Mouse (Mus musculus): ENCODE data around the gene Angptl4. TPM values are rescaled to one million over a fixed set of nuclear protein-coding genes. Genes with fewer than 3 reads are reported as not detected.

The Angptl4 gene
- polyA plus RNA-seq, 1 experiment from 2014 or later, result 18.0 TPM

DNA sequence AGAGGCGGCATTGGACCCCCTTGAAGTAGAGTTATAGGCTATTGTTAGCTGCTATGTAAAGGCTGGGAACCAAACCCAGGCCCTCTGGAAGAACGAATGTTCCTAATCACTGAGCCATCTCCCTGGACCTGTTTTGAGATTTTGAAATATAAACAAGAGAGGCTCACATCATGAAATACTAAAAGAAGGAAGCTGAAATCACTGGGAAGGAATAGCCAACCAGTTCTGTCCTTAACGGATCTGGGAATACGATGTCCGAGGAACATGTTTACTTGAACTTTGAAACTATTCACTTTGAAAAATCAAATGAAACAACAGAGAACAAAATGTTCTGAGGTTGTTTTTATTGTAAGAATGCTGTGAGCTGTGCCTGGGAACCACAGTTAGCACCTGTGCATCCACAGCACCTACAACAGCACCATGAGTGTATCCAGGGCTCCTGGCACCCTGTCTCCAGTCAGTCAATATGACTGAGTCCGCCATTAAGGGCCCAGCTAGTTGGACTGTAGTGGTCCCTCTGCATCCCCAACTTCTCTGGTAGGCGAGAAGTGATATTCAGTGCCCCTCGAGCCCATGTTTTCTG lies 7.0 kb downstream of the Angptl4 start:
- H3K4me1 ChIP-seq (replicated peaks; ENCODE audit: control insufficient read depth, insufficient read depth, low read length), result peaks cover 13% of the 10 kb centered on the region
- ATAC-seq (replicated peaks; ENCODE audit: low FRiP score, low TSS enrichment, low read depth) (no peak), DNase-seq (ENCODE audit: low spot score) (no peak)
- WGBS, result 91% methylated on average over 8 of the region's 8 CpGs
- no peaks in the 10 kb centered on the region for H3K27me3 ChIP-seq (replicated peaks; ENCODE audit: control insufficient read depth, insufficient read depth, low read length)
- no peak overlapping the region for H3K4me2 ChIP-seq (ENCODE audit: low read length)
- no peaks in the 10 kb centered on the region for H3K9me3 ChIP-seq (ENCODE audit: control insufficient read depth, low read length)
- peaks cover 31% of the 10 kb centered on the region for H3K36me3 ChIP-seq (ENCODE audit: control insufficient read depth, insufficient read depth, low read length)
- H3K27ac ChIP-seq (ENCODE audit: low read depth), result no peak overlapping the region
- no peak overlapping the region for H3K4me3 ChIP-seq (ENCODE audit: low read depth, low read length)
- no peak overlapping the region for H3K9ac ChIP-seq (ENCODE audit: low read length)

DNA sequence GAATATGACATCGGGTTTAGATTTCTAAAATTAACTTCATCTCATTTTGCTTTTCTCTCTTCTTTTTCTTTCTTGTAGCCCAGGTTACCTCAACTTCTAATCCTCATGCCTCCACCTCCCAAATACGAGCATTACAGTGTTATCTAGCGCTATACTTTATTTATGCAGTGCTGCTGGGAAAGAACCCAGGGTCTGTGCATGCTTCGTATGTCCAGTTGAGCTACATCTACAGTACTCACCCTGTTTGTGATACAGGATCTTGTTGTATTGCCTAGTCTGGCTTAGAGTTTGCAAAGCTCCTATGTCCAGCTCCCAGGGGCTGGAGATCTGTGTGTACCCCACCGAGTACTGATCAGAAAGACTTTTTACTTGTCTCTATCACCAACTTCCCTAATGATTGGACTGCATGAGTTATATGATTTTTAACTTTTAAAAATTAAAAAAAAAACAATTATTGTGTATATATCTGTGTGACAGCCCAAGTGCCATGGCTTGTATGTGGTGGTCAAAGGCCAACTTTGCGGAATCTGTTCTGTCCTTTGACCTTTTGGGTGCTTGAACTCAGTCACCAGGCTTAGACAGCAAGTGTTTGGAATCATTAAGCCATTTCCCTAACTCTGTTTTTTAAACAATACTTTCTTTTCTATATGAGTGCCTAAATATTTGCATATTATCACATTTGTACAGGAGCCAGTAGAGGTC lies 7.6 kb downstream of the Angptl4 start:
- no peak overlapping the region for H3K4me3 ChIP-seq (ENCODE audit: low read depth, low read length)
- H3K9me3 ChIP-seq (ENCODE audit: control insufficient read depth, low read length), result no peaks in the 10 kb centered on the region
- H3K27me3 ChIP-seq (replicated peaks; ENCODE audit: control insufficient read depth, insufficient read depth, low read length), result no peaks in the 10 kb centered on the region
- peaks cover 7% of the 10 kb centered on the region for H3K4me1 ChIP-seq (replicated peaks; ENCODE audit: control insufficient read depth, insufficient read depth, low read length)
- H3K4me2 ChIP-seq (ENCODE audit: low read length), result no peak overlapping the region
- WGBS, result 87% methylated on average over 6 of the region's 6 CpGs
- DNase-seq (ENCODE audit: low spot score), result no peak
- no peak for ATAC-seq (replicated peaks; ENCODE audit: low FRiP score, low TSS enrichment, low read depth)
- H3K36me3 ChIP-seq (ENCODE audit: control insufficient read depth, insufficient read depth, low read length), result peaks cover 31% of the 10 kb centered on the region
- H3K27ac ChIP-seq (ENCODE audit: low read depth), result no peak overlapping the region
- H3K9ac ChIP-seq (ENCODE audit: low read length), result no peak overlapping the region

DNA sequence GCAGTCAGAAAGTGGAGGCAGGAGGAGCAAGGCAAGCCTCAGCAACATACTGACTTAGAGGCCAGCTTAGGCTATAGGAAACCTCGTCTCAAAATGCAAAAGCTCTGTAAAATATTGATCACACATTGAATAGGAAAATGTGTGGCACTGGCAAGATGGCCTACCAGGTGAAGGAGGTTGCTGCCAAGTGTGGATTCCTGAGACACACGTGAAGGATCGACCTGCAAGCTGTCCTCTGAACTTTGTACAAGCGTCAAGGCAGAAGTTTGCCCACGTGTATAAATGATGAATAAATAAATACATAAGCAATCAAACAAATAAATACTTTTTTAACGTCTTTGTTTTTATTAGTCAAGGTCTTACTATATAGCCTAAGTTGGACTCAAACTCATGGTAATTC lies 8.2 kb downstream of the Angptl4 start:
- H3K36me3 ChIP-seq (ENCODE audit: control insufficient read depth, insufficient read depth, low read length), result peaks cover 31% of the 10 kb centered on the region
- ATAC-seq (replicated peaks; ENCODE audit: low FRiP score, low TSS enrichment, low read depth) (no peak), DNase-seq (ENCODE audit: low spot score) (no peak)
- H3K27me3 ChIP-seq (replicated peaks; ENCODE audit: control insufficient read depth, insufficient read depth, low read length), result no peaks in the 10 kb centered on the region
- WGBS, result 76% methylated on average over 6 of the region's 6 CpGs
- H3K9ac ChIP-seq (ENCODE audit: low read length), result no peak overlapping the region
- H3K27ac ChIP-seq (ENCODE audit: low read depth), result no peak overlapping the region
- H3K4me1 ChIP-seq (replicated peaks; ENCODE audit: control insufficient read depth, insufficient read depth, low read length), result peaks cover under 1% of the 10 kb centered on the region
- no peak overlapping the region for H3K4me3 ChIP-seq (ENCODE audit: low read depth, low read length)
- H3K9me3 ChIP-seq (ENCODE audit: control insufficient read depth, low read length), result no peaks in the 10 kb centered on the region
- H3K4me2 ChIP-seq (ENCODE audit: low read length), result no peak overlapping the region

DNA sequence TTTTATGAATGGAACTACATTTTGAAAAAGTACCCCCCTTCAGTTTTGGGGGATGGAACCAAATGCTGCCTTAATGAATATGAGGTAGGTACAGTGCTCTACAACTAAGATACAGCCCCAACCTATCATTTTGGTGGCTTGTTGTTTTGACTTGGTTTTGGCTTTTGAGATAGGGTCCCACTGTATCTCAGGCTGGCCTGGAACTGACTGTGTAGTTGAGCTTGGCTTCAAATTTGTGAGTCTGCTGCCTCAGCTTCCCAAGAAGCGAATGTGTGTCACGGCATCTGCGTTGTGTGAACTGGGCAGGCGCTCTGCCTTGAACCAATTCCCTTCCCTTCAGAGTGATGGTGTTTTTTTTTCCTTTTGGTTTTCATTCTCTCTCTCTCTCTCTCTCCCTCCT lies 10.0 kb downstream of the Angptl4 start:
- Histone ChIP-seq H3K27me3 (replicated peaks; ENCODE audit: control insufficient read depth, insufficient read depth, low read length) (no peaks in the 10 kb centered on the region), H3K36me3 (ENCODE audit: control insufficient read depth, insufficient read depth, low read length) (peaks cover 15% of the 10 kb centered on the region), H3K4me2 (ENCODE audit: low read length) (no peak overlapping the region), H3K9ac (ENCODE audit: low read length) (no peak overlapping the region), H3K9me3 (ENCODE audit: control insufficient read depth, low read length) (no peaks in the 10 kb centered on the region), H3K4me1 (replicated peaks; ENCODE audit: control insufficient read depth, insufficient read depth, low read length) (no peaks in the 10 kb centered on the region), H3K27ac (ENCODE audit: low read depth) (no peak overlapping the region), H3K4me3 (ENCODE audit: low read depth, low read length) (no peak overlapping the region)
- DNase-seq (ENCODE audit: low spot score) (no peak), ATAC-seq (replicated peaks; ENCODE audit: low FRiP score, low TSS enrichment, low read depth) (no peak)
- 85% methylated on average over 4 of the region's 4 CpGs for WGBS

DNA sequence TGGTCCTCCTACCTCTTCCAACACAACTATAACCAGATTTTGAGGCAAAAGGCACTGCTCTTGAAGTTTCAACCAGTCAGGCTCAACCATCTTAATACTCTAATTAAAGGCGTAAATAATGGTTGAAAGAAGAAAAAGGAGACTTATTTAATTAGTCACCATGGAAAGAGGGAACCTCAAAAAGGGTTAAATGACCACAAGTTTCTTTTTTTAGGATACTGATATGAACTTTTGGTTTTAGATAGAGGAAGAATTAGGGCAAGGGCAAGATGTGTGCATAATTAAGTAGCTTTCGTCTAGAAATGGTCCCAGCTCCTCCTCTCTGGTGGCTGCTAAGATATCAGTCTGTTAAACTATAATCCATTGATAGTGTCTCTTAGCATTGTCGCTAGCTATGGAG lies 15.2 kb downstream of the Angptl4 start:
- Histone ChIP-seq H3K4me3 (ENCODE audit: low read depth, low read length) (no peak overlapping the region), H3K27ac (ENCODE audit: low read depth) (no peak overlapping the region), H3K4me2 (ENCODE audit: low read length) (no peak overlapping the region), H3K4me1 (replicated peaks; ENCODE audit: control insufficient read depth, insufficient read depth, low read length) (no peaks in the 10 kb centered on the region), H3K27me3 (replicated peaks; ENCODE audit: control insufficient read depth, insufficient read depth, low read length) (no peaks in the 10 kb centered on the region), H3K36me3 (ENCODE audit: control insufficient read depth, insufficient read depth, low read length) (no peaks in the 10 kb centered on the region), H3K9ac (ENCODE audit: low read length) (no peak overlapping the region), H3K9me3 (ENCODE audit: control insufficient read depth, low read length) (no peaks in the 10 kb centered on the region)
- WGBS, result 66% methylated on average over 3 of the region's 3 CpGs
- DNase-seq (ENCODE audit: low spot score) (no peak), ATAC-seq (replicated peaks; ENCODE audit: low FRiP score, low TSS enrichment, low read depth) (no peak)

DNA sequence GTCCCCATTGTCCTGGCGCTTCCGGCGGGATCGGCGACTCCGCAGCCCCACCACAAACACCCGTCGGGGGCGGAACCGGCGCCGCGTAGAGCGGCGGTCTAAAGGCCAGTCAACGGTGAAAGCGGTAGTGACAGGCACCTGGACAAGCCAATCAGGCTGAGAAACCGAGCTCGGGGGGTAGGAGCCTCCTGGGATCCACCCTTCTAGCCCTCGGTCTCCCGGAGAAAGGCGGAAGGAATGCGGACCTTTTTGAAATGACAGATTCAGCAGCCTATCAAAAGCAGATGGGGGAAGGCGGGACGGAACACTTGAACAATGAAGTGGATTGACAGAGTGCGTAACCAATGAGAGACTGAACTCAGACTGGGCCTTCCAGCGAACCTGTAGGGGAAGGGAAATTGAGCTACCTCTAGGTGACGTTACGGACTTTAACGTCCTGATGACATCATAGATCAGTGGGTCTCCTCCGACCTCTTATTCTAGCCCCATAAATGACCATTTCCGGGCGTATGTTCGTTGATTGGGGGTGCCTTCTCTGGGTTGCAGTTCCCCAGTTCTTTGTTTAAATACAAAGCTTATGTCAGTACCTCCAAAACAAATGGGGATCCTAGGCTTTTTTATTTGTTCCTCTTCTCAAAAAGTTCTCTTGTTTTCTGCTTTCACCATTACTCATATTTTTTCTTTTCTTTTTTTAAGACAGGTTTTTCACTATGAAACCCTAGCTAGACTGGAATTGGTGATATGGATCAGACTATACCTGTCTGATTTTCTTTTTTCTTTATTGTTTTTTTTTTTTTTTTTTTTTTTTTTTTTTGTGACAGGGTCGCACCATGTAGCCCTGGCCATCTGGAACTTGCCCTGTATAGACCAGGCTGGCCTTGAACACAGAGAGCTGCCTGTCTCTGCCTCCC lies 21.1 kb downstream of the Angptl4 start, which contains the start of gene Rab11b:
Rab11b (minus strand) TSS at position 276 of the 911 bp plus-strand sequence.
- DNase-seq (ENCODE audit: low spot score), result peak; percentile 99
- Histone ChIP-seq H3K9ac (ENCODE audit: low read length) (peak within 1 kb of the TSS; percentile 99), H3K4me3 (ENCODE audit: low read depth, low read length) (peak within 1 kb of the TSS; percentile 80), H3K4me2 (ENCODE audit: low read length) (peak within 1 kb of the TSS; percentile 88), H3K36me3 (ENCODE audit: control insufficient read depth, insufficient read depth, low read length) (0 out of 2 replicates have a peak, but pooled peaks cover 5% of the 10 kb centered on the region), H3K9me3 (ENCODE audit: control insufficient read depth, low read length) (no peaks in the 10 kb centered on the region), H3K27me3 (replicated peaks; ENCODE audit: control insufficient read depth, insufficient read depth, low read length) (no peaks in the 10 kb centered on the region), H3K27ac (ENCODE audit: low read depth) (peak within 1 kb of the TSS; percentile 100), H3K4me1 (replicated peaks; ENCODE audit: control insufficient read depth, insufficient read depth, low read length) (peaks cover 28% of the 10 kb centered on the region)
- 2% methylated on average over 35 of the region's 35 CpGs for WGBS
- peak; percentile 99 for ATAC-seq (replicated peaks; ENCODE audit: low FRiP score, low TSS enrichment, low read depth)

DNA sequence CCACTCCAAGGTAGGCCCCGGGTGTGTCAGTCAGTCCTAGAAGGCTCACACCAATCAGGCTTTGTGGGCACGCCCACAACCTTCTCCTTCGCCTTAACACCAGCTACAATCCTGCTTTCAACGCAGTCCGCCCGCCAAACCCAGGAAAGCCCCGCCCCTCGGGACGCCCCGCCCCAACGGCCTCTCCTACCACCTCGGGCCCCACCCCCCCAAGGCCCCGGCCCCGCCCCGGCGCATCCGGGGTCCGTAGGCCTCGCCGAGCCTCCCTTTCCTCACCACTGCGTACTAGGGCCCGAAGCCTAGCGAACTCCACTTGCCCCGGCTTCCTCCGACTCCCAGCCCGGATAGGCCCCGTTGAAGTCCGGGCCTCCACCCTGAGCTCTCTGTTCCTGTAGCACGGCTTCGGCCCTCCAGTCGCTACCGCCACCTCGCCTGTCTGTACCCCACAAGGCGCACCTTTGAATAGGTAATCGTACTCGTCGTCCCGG lies 21.8 kb downstream of the Angptl4 start:
- peak overlapping the region; percentile 88 for H3K4me2 ChIP-seq (ENCODE audit: low read length)
- H3K27ac ChIP-seq (ENCODE audit: low read depth), result peak overlapping the region; percentile 100
- 0 out of 2 replicates have a peak, but pooled peaks cover 5% of the 10 kb centered on the region for H3K36me3 ChIP-seq (ENCODE audit: control insufficient read depth, insufficient read depth, low read length)
- WGBS, result under 1% methylated on average over 35 of the region's 38 CpGs
- ATAC-seq (replicated peaks; ENCODE audit: low FRiP score, low TSS enrichment, low read depth) (peak; percentile 92), DNase-seq (ENCODE audit: low spot score) (peak; percentile 99)
- H3K27me3 ChIP-seq (replicated peaks; ENCODE audit: control insufficient read depth, insufficient read depth, low read length), result no peaks in the 10 kb centered on the region
- H3K4me3 ChIP-seq (ENCODE audit: low read depth, low read length), result peak overlapping the region; percentile 80
- H3K9ac ChIP-seq (ENCODE audit: low read length), result peak overlapping the region; percentile 99
- H3K4me1 ChIP-seq (replicated peaks; ENCODE audit: control insufficient read depth, insufficient read depth, low read length), result peaks cover 29% of the 10 kb centered on the region
- no peaks in the 10 kb centered on the region for H3K9me3 ChIP-seq (ENCODE audit: control insufficient read depth, low read length)

DNA sequence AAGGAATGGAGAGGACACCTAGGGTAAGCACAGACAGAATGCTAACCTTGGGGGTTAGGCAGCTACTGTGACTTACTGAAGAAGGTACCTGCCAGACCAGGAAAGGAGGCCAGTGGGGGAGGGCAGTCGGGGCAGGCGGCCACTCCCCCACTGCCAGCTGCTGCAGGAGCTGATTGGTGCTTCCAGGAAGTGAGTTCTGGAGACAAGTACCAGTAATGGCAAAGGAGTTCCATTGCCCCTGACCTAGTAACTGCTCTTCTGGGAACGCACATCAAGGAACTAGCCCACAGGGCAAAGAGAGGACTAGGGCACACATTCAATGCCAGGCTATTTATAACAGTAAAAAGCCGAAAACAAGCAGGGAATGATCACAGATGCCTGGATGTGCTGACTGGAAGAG lies 24.4 kb downstream of the Angptl4 start:
- WGBS, result 58% methylated on average over 4 of the region's 4 CpGs
- Histone ChIP-seq H3K9me3 (ENCODE audit: control insufficient read depth, low read length) (no peaks in the 10 kb centered on the region), H3K9ac (ENCODE audit: low read length) (no peak overlapping the region), H3K36me3 (ENCODE audit: control insufficient read depth, insufficient read depth, low read length) (0 out of 2 replicates have a peak, but pooled peaks cover 5% of the 10 kb centered on the region), H3K27me3 (replicated peaks; ENCODE audit: control insufficient read depth, insufficient read depth, low read length) (no peaks in the 10 kb centered on the region), H3K4me3 (ENCODE audit: low read depth, low read length) (no peak overlapping the region), H3K4me1 (replicated peaks; ENCODE audit: control insufficient read depth, insufficient read depth, low read length) (peaks cover 29% of the 10 kb centered on the region), H3K4me2 (ENCODE audit: low read length) (no peak overlapping the region), H3K27ac (ENCODE audit: low read depth) (no peak overlapping the region)
- DNase-seq (ENCODE audit: low spot score) (no peak), ATAC-seq (replicated peaks; ENCODE audit: low FRiP score, low TSS enrichment, low read depth) (no peak)
